Mouse (Mus musculus) spleen, adult 10 weeks (tissue): ENCODE results near the gene Gm13277. TPM values are rescaled to one million over a fixed set of nuclear protein-coding genes. Genes with fewer than 3 reads are reported as not detected.

Source experiments
- polyA plus RNA-seq: library from polyadenylated mRNA; stranded (reverse); fragments of 350-450 nt; fragmentation: Illumina TruSeq; extraction: RNeasy Lipid Tissue Mini Kit (QIAGEN cat#74804); gene quantifications from one replicate; pipeline ENCODE4 v1.2.3, GENCODE M21; 2015; ENCODE audit warnings: low replicate concordance; ENCODE audit not compliant: insufficient read depth

Gene Gm13277
- polyA plus RNA-seq, result not detected

DNA sequence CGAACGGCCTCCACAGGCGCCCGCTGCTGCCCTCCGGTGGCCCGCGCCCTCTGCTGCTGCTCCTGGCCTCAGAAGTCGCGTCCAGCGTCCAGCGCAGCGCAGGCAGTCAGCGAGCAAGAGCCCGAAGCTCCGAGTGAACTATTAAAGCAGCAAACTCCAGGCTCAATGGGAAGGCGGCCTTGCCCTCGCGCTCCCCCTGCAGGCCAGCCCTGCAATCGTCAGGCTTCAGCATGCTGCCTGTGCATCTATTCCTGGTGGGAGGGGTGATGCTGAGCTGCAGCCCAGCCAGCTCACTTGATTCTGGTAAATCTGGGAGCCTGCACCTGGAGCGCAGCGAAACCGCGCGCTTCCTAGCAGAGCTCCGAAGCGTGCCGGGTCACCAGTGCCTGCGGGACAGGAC is at the start of gene Gm13277:
Gene Gm13277, plus strand, starts transcription at position 231 of the 400 bp plus-strand sequence.

DNA sequence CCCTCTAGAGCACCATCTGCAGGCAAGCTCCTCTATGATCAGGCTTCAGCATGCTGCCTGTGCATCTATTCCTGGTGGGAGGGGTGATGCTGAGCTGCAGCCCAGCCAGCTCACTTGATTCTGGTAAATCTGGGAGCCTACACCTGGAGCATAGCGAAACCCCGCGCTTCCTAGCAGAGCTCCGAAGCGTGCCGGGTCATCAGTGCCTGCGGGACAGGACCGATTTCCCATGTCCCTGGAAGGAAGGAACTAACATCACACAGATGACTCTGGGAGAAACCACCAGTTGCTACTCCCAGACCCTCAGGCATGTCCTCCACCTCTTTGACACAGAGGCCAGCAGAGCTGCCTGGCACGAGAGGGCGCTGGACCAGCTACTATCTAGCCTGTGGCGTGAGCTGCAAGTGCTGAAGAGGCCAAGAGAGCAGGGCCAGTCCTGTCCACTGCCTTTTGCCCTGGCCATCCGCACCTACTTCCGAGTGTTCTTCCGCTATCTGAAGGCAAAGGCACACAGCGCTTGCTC is 33.6 kb upstream of the Gm13277 start, which contains the start of gene Gm13271:
Gene Gm13271, plus strand, starts transcription at position 51 of the 523 bp plus-strand sequence.

DNA sequence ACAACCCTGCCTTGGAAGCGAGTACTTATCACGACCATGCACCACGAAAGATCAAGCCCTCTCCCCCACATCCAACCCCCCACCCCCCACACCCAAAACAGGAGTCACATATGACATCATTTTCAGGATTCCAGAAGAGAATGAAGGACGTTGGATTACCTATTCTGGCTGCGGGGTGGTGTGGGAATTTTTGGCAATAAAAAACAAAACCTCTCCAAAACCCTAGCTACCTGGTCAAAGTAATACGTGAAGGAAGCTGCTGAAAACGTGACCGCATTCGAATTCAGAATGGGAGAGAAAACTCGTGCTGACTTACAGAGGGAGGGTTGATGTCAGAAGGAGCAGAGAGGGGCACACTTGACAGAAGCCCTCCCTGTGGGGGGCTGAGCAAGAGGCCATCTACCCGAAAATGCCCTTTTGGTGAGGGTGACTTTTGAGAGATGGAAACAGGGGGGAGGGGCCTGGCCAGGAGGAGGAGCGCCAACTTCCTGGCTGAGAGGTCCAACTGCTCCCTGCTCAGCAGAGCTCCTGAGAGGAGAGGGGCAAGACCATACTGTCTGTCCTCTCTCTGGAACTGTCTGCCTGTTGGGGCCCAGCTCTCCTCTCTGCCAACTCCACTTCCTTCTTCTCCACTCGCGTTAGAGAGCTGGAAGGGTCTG is 28.7 kb upstream of the Gm13277 start, which contains the start of gene Gm13283:
Gene Gm13283, plus strand, starts transcription at position 510 of the 659 bp plus-strand sequence.

DNA sequence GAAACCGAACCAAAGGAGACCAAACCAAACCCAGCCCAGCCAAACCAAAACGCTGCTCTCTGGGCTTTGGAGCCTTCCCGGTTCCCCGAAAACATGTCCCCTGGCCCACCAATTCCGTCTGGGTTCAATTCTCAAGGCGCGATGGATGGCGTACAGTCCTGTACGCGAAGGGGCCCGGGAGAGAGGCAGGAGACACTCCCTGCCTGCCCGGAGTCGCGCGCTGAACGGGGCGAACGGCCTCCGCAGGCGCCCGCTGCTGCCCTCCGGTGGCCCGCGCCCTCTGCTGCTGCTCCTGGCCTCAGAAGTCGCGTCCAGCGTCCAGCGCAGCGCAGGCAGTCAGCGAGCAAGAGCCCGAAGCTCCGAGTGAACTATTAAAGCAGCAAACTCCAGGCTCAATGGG is 14.9 kb upstream of the Gm13277 start, which contains the start of gene Gm13290:
Gene Gm13290, plus strand, starts transcription at position 301 of the 400 bp plus-strand sequence.

DNA sequence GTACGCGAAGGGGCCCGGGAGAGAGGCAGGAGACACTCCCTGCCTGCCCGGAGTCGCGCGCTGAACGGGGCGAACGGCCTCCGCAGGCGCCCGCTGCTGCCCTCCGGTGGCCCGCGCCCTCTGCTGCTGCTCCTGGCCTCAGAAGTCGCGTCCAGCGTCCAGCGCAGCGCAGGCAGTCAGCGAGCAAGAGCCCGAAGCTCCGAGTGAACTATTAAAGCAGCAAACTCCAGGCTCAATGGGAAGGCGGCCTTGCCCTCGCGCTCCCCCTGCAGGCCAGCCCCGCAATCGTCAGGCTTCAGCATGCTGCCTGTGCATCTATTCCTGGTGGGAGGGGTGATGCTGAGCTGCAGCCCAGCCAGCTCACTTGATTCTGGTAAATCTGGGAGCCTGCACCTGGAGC is 11.8 kb upstream of the Gm13277 start, which contains the start of gene Gm13289:
Gene Gm13289, plus strand, starts transcription at position 301 of the 400 bp plus-strand sequence.

DNA sequence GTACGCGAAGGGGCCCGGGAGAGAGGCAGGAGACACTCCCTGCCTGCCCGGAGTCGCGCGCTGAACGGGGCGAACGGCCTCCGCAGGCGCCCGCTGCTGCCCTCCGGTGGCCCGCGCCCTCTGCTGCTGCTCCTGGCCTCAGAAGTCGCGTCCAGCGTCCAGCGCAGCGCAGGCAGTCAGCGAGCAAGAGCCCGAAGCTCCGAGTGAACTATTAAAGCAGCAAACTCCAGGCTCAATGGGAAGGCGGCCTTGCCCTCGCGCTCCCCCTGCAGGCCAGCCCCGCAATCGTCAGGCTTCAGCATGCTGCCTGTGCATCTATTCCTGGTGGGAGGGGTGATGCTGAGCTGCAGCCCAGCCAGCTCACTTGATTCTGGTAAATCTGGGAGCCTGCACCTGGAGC is 8.9 kb upstream of the Gm13277 start, which contains the start of gene Gm13272:
Gene Gm13272, plus strand, starts transcription at position 301 of the 400 bp plus-strand sequence.

DNA sequence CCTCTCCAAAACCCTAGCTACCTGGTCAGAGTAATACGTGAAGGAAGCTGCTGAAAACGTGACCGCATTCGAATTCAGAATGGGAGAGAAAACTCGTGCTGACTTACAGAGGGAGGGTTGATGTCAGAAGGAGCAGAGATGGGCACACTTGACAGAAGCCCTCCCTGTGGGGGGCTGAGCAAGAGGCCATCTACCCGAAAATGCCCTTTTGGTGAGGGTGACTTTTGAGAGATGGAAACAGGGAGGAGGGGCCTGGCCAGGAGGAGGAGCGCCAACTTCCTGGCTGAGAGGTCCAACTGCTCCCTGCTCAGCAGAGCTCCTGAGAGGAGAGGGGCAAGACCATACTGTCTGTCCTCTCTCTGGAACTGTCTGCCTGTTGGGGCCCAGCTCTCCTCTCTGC is 6.6 kb upstream of the Gm13277 start, which contains the start of gene Ifnz:
Gene Ifnz, plus strand, starts transcription at position 301 of the 400 bp plus-strand sequence.

DNA sequence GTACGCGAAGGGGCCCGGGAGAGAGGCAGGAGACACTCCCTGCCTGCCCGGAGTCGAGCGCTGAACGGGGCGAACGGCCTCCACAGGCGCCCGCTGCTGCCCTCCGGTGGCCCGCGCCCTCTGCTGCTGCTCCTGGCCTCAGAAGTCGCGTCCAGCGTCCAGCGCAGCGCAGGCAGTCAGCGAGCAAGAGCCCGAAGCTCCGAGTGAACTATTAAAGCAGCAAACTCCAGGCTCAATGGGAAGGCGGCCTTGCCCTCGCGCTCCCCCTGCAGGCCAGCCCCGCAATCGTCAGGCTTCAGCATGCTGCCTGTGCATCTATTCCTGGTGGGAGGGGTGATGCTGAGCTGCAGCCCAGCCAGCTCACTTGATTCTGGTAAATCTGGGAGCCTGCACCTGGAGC is 3.0 kb upstream of the Gm13277 start, which contains the start of gene Gm13276:
Gene Gm13276, plus strand, starts transcription at position 301 of the 400 bp plus-strand sequence.

DNA sequence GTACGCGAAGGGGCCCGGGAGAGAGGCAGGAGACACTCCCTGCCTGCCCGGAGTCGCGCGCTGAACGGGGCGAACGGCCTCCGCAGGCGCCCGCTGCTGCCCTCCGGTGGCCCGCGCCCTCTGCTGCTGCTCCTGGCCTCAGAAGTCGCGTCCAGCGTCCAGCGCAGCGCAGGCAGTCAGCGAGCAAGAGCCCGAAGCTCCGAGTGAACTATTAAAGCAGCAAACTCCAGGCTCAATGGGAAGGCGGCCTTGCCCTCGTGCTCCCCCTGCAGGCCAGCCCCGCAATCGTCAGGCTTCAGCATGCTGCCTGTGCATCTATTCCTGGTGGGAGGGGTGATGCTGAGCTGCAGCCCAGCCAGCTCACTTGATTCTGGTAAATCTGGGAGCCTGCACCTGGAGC is 2.8 kb downstream of the Gm13277 start, which contains the start of gene Gm13278:
Gene Gm13278, plus strand, starts transcription at position 301 of the 400 bp plus-strand sequence.

DNA sequence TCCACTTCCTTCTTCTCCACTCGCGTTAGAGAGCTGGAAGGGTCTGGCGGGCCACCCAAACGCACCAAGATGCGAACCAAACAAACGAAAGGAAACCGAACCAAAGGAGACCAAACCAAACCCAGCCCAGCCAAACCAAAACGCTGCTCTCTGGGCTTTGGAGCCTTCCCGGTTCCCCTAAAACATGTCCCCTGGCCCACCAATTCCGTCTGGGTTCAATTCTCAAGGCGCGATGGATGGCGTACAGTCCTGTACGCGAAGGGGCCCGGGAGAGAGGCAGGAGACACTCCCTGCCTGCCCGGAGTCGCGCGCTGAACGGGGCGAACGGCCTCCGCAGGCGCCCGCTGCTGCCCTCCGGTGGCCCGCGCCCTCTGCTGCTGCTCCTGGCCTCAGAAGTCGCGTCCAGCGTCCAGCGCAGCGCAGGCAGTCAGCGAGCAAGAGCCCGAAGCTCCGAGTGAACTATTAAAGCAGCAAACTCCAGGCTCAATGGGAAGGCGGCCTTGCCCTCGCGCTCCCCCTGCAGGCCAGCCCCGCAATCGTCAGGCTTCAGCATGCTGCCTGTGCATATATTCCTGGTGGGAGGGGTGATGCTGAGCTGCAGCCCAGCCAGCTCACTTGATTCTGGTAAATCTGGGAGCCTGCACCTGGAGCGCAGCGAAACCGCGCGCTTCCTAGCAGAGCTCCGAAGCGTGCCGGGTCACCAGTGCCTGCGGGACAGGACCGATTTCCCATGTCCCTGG is 5.7 kb downstream of the Gm13277 start, which contains the start of gene Gm13275:
Gene Gm13275, plus strand, starts transcription at position 552 of the 740 bp plus-strand sequence.

DNA sequence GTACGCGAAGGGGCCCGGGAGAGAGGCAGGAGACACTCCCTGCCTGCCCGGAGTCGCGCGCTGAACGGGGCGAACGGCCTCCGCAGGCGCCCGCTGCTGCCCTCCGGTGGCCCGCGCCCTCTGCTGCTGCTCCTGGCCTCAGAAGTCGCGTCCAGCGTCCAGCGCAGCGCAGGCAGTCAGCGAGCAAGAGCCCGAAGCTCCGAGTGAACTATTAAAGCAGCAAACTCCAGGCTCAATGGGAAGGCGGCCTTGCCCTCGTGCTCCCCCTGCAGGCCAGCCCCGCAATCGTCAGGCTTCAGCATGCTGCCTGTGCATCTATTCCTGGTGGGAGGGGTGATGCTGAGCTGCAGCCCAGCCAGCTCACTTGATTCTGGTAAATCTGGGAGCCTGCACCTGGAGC is 8.7 kb downstream of the Gm13277 start, which contains the start of gene Gm13279:
Gene Gm13279, plus strand, starts transcription at position 301 of the 400 bp plus-strand sequence.

DNA sequence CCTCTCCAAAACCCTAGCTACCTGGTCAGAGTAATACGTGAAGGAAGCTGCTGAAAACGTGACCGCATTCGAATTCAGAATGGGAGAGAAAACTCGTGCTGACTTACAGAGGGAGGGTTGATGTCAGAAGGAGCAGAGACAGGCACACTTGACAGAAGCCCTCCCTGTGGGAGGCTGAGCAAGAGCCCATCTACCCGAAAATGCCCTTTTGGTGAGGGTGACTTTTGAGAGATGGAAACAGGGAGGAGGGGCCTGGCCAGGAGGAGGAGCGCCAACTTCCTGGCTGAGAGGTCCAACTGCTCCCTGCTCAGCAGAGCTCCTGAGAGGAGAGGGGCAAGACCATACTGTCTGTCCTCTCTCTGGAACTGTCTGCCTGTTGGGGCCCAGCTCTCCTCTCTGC is 10.9 kb downstream of the Gm13277 start, which contains the start of gene Gm13285:
Gene Gm13285, plus strand, starts transcription at position 301 of the 400 bp plus-strand sequence.

DNA sequence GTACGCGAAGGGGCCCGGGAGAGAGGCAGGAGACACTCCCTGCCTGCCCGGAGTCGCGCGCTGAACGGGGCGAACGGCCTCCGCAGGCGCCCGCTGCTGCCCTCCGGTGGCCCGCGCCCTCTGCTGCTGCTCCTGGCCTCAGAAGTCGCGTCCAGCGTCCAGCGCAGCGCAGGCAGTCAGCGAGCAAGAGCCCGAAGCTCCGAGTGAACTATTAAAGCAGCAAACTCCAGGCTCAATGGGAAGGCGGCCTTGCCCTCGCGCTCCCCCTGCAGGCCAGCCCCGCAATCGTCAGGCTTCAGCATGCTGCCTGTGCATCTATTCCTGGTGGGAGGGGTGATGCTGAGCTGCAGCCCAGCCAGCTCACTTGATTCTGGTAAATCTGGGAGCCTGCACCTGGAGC is 14.5 kb downstream of the Gm13277 start, which contains the start of gene Gm13287:
Gene Gm13287, plus strand, starts transcription at position 301 of the 400 bp plus-strand sequence.

DNA sequence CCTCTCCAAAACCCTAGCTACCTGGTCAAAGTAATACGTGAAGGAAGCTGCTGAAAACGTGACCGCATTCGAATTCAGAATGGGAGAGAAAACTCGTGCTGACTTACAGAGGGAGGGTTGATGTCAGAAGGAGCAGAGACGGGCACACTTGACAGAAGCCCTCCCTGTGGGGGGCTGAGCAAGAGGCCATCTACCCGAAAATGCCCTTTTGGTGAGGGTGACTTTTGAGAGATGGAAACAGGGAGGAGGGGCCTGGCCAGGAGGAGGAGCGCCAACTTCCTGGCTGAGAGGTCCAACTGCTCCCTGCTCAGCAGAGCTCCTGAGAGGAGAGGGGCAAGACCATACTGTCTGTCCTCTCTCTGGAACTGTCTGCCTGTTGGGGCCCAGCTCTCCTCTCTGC is 16.8 kb downstream of the Gm13277 start, which contains the start of gene Gm13288:
Gene Gm13288, plus strand, starts transcription at position 301 of the 400 bp plus-strand sequence.

DNA sequence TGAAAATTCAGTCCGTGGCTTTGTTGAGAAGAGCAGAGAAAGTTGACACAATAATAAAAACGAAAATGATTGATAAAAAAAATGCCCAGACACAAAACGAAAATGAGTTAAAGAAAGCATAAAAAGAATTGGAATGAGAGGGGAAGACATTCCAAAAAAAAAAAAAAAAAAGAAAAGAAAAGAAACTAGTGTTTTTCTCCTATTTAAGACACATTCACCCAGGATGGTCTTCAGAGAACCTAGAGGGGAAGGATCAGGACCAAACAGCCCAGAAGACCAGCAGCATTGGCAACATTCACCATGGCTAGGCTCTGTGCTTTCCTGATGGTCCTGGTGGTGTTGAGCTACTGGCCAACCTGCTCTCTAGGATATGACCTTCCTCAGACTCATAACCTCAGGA is 27.5 kb downstream of the Gm13277 start, which contains the start of gene Ifna7:
Gene Ifna7, plus strand, starts transcription at position 301 of the 400 bp plus-strand sequence.

DNA sequence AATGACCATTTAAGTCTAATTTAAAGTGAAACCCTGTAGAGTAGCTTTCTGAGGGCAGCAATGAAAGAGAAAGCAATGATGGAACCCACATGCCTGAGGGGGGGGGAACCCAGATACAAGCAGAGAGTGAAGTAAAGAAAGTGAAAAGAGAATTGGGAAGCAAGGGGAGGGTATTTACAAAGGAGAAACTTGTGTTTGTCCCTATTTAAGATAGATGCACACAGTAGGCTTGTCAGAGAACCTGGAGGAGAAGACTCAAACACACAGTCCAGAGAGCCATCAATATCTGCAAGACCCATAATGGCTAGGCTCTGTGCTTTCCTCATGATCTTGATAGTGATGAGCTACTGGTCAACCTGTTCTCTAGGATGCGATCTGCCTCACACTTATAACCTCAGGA is 31.2 kb downstream of the Gm13277 start, which contains the start of gene Ifna11:
Gene Ifna11, plus strand, starts transcription at position 301 of the 400 bp plus-strand sequence.

DNA sequence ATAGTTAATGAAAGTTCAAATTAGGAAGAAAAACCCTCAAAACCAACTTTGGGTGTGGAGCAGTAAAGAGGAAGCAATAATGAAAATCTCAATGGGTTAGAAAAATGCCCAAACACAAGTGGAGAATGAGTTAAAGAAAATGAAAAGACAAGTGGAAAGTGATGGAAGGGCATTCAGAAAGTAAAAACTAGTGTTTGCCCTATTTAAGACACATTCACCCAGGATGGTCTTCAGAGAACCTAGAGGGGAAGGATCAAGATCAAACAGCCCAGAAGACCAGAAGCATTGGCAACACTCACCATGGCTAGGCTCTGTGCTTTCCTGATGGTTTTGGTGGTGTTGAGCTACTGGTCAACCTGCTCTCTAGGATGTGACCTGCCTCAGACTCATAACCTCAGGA is 38.7 kb downstream of the Gm13277 start, which contains the start of gene Ifna6:
Gene Ifna6, plus strand, starts transcription at position 301 of the 400 bp plus-strand sequence.

DNA sequence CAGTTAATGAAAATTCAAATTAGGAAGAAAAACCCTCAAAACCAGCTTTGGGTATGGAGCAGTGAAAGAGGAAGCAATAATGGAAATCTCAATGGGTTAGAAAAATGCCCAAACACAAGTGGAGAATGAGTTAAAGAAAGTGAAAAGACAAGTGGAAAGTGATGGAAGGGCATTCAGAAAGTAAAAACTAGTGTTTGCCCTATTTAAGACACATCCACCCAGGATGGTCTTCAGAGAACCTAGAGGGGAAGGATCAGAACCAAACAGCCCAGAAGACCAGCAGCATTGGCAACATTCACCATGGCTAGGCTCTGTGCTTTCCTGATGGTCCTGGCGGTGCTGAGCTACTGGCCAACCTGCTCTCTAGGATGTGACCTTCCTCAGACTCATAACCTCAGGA is 46.8 kb downstream of the Gm13277 start, which contains the start of gene Ifna5:
Gene Ifna5, plus strand, starts transcription at position 301 of the 400 bp plus-strand sequence.

